Mouse (Mus musculus): Measurements from ENCODE around the gene Adam15.

GRCm38 (mm10) chr3:89392871-89393311, 43.1 kb upstream of the Adam15 start:
- TF ChIP-seq CTCF (IDR thresholded peaks at IDR 0.05; ENCODE audit: low read depth): no peak
- no peak for TF ChIP-seq EP300 (IDR thresholded peaks at IDR 0.05; ENCODE audit: low read depth)

Data from liver, postnatal 0 days (tissue).